In genomic region chr4:35113516-35114248, GRCm38 (mm10) we compare ENCODE assay signal across 25 mouse cellular contexts. TPM values are rescaled to one million over a fixed set of nuclear protein-coding genes. Genes with fewer than 3 reads are reported as not detected.
DNase-seq lines count a peak whose midpoint lies in the region; ATAC-seq and TF ChIP-seq lines count a peak whose summit lies in the region.
"Had no signal": no experiment of that assay in that cellular context is flagged by ENCODE, and none has a peak within 500 bp of the region (broad histone marks: within the 10 kb centered on the region; RNA-seq: fewer than 3 reads in every experiment).

No protein-coding gene starts in this region.

- no peak overlapping the region for H3K4me3 ChIP-seq in ES-Bruce4 (ENCODE audit: low read depth, low read length)
- H3K4me3 ChIP-seq in liver, embryonic 16.5 days (ENCODE audit: low read depth, low read length): no peak overlapping the region
- H3K4me3 ChIP-seq: embryonic facial prominence, embryonic 12.5 days; heart, adult 2 months; limb, embryonic 13.5 days; lung, embryonic 15.5 days had no signal

- no peak for TF ChIP-seq EP300 in ES-Bruce4 (IDR thresholded peaks at IDR 0.05; ENCODE audit: insufficient read depth, low read depth, low read length)

- no peaks in the 10 kb centered on the region for H3K27me3 ChIP-seq in ES-Bruce4 (ENCODE audit: control insufficient read depth, insufficient read depth, low read length, poor library complexity, severe bottlenecking)
- no peaks in the 10 kb centered on the region for H3K27me3 ChIP-seq in liver, embryonic 16.5 days (ENCODE audit: control insufficient read depth, insufficient read depth, low read depth, low read length)
- H3K27me3 ChIP-seq: embryonic facial prominence, embryonic 12.5 days; limb, embryonic 13.5 days; lung, embryonic 15.5 days had no signal

- peak; percentile 35 for DNase-seq in adrenal gland, adult 2 months
- DNase-seq in adrenal gland, postnatal 10 days: no peak
- DNase-seq in kidney, adult 9 months: peak; percentile 56
- no peak for DNase-seq in kidney, postnatal 4 days
- no peak for DNase-seq in urinary bladder, adult 2 months (ENCODE audit: low spot score)
- DNase-seq in frontal cortex, postnatal 14 days (ENCODE audit: low spot score in 2 of 2): no peak
- DNase-seq: cerebellum, adult 9-11 months; gastrocnemius, postnatal 14 days; heart, adult 2 months; heart, postnatal 10 days; kidney, adult 18-20 months; lung, postnatal 4 days; retina, postnatal 1 day; thymus, adult 2 months had no signal

- no peaks in the 10 kb centered on the region for H3K9me3 ChIP-seq in ES-Bruce4 (replicated peaks; ENCODE audit: control insufficient read depth, insufficient read depth, low read length, poor library complexity, severe bottlenecking)
- H3K9me3 ChIP-seq in liver, embryonic 16.5 days (replicated peaks; ENCODE audit: control insufficient read depth, low read length): no peaks in the 10 kb centered on the region
- H3K9me3 ChIP-seq: embryonic facial prominence, embryonic 12.5 days; G1E; limb, embryonic 13.5 days; lung, embryonic 15.5 days had no signal

- H3K4me2 ChIP-seq in liver, embryonic 16.5 days (ENCODE audit: low read depth, low read length): no peak overlapping the region
- H3K4me2 ChIP-seq: embryonic facial prominence, embryonic 12.5 days; hindbrain, embryonic 14.5 days; limb, embryonic 13.5 days; lung, embryonic 15.5 days had no signal

- 62% methylated on average over 13 of the region's 13 CpGs for WGBS in liver, embryonic 16.5 days (ENCODE audit: insufficient replicate concordance)

- H3K27ac ChIP-seq in ES-Bruce4 (ENCODE audit: insufficient read depth, low read length): peak overlapping the region; percentile 60
- peak overlapping the region; percentile 57; the same call in 1 of the 2 replicates for H3K27ac ChIP-seq in liver, embryonic 16.5 days (ENCODE audit: low read length)
- H3K27ac ChIP-seq: embryonic facial prominence, embryonic 12.5 days; heart, adult 2 months; hindbrain, embryonic 14.5 days; limb, embryonic 13.5 days; lung, embryonic 15.5 days had no signal

- TF ChIP-seq CTCF in ES-Bruce4 (IDR thresholded peaks at IDR 0.05; ENCODE audit: low read depth, low read length): no peak

- peaks cover 7% of the 10 kb centered on the region for H3K4me1 ChIP-seq in ES-Bruce4 (ENCODE audit: control insufficient read depth, insufficient read depth, low read length)
- no peaks in the 10 kb centered on the region for H3K4me1 ChIP-seq in liver, embryonic 16.5 days (ENCODE audit: control insufficient read depth, low read depth, low read length)

- no peak overlapping the region for H3K9ac ChIP-seq in ES-Bruce4 (ENCODE audit: low read depth, poor library complexity, severe bottlenecking)
- H3K9ac ChIP-seq in liver, embryonic 16.5 days (ENCODE audit: low read depth, low read length): no peak overlapping the region
- H3K9ac ChIP-seq: embryonic facial prominence, embryonic 12.5 days; hindbrain, embryonic 14.5 days; limb, embryonic 13.5 days; lung, embryonic 15.5 days had no signal

- TF ChIP-seq POLR2A in ES-Bruce4 (IDR thresholded peaks at IDR 0.05; ENCODE audit: insufficient read depth, low read length): no peak

- H3K36me3 ChIP-seq in ES-Bruce4 (ENCODE audit: control insufficient read depth, insufficient read depth, low read length, poor library complexity, severe bottlenecking): no peaks in the 10 kb centered on the region
- H3K36me3 ChIP-seq in liver, embryonic 16.5 days (ENCODE audit: control insufficient read depth, insufficient read depth): no peaks in the 10 kb centered on the region
- H3K36me3 ChIP-seq: embryonic facial prominence, embryonic 12.5 days; G1E; limb, embryonic 13.5 days; lung, embryonic 15.5 days had no signal

- peak; percentile 70 for ATAC-seq in liver, embryonic 16.5 days (ENCODE audit: low read depth)
- ATAC-seq: forebrain, embryonic 14.5 days had no signal

RNA-seq across cellular contexts. Expression of gene Ifnk, which starts 38.2 kb away (rescaled TPM):
- not detected for total RNA-seq in adrenal gland, adult 2 months (2021)
- polyA plus RNA-seq in adrenal gland, adult 2 months (2012; rRNA removed): not detected in 2 replicates
- not detected for total RNA-seq in adrenal gland, postnatal 10 days (2021)
- polyA plus RNA-seq in ES-Bruce4 (2011; ENCODE audit: insufficient read depth, insufficient read length, low read depth, missing spikeins): not detected in 2 replicates
- 0.14 and 0.27 TPM in 2 replicates for polyA plus RNA-seq in liver, embryonic 16.5 days (2015; fragmentation: Nextera tagmentation; extraction: Ambion mirVana)
- polyA plus RNA-seq in urinary bladder, adult 2 months (2012; rRNA removed): not detected in 2 replicates
- total RNA-seq: G1E; gastrocnemius, postnatal 14 days; heart, adult 2 months; heart, postnatal 10 days; layer of hippocampus, postnatal 25 days; left cerebral cortex, postnatal 10 days; monocyte, adult 5-6 weeks had no signal
- polyA plus RNA-seq: forebrain, embryonic 14.5 days; G1E; heart, adult 2 months; thymus, adult 2 months had no signal

RNA-seq across cellular contexts. Expression of gene Mob3b, which starts 43.6 kb away (rescaled TPM):
- 10 to 100 TPM; 23.7 to 35.2 TPM for total RNA-seq in adrenal gland, adult 2 months (2021)
- polyA plus RNA-seq in adrenal gland, adult 2 months (2012; rRNA removed): 7.7 and 7.9 TPM in 2 replicates
- total RNA-seq in adrenal gland, postnatal 10 days (2021): 10 to 100 TPM; 20.9 to 24.1 TPM
- 4.5 and 6.5 TPM in 2 replicates for polyA plus RNA-seq in ES-Bruce4 (2011; ENCODE audit: insufficient read depth, insufficient read length, low read depth, missing spikeins)
- polyA plus RNA-seq in liver, embryonic 16.5 days (2015; fragmentation: Nextera tagmentation; extraction: Ambion mirVana): 9.6 and 10.2 TPM in 2 replicates
- 4.1 and 4.2 TPM in 2 replicates for polyA plus RNA-seq in urinary bladder, adult 2 months (2012; rRNA removed)
- polyA plus RNA-seq: G1E had no signal

Comparison
In these comparisons a context has a peak if more than half of its experiments do, and no peak if none do; other contexts are left out.
1. DNase-seq: peak in adrenal gland, adult 2 months (single experiment) and kidney, adult 9 months (single experiment); none in adrenal gland, postnatal 10 days (single experiment), kidney, postnatal 4 days (0 of 2), urinary bladder, adult 2 months (single experiment) and frontal cortex, postnatal 14 days (0 of 2).